ENCODE assay signal across 14 mouse cellular contexts in the genomic region with DNA sequence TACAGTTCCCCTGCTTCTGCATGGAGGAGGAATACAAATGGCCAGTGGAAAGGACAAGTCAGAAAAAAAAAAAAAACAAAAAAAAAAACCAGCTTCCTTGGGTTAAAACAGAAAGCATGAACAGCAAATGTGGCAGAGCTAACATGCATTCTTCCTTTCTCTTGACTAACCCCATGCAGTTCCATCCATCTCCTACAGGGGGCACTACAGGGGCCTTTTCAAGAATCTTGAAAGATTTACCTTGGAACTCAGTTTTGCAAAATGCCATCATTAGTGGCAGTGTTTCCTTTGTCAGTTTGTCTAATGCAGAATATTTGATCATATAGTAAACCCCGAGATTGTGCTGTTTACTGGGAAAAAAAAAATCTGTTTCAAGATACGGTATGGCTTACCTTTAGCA.
A peak's percentile ranks its signal among the peaks of the same experiment; 100 is the strongest.
DNase-seq lines count a peak whose midpoint lies in the region; ATAC-seq and TF ChIP-seq lines count a peak whose summit lies in the region.
"Had no signal": no experiment of that assay in that cellular context is flagged by ENCODE, and none has a peak within 500 bp of the region (broad histone marks: within the 10 kb centered on the region; RNA-seq: fewer than 3 reads in every experiment).

No protein-coding gene starts in this region.

- no peak overlapping the region for H3K9ac ChIP-seq in kidney, embryonic 14.5 days (ENCODE audit: low read depth, low read length)
- H3K9ac ChIP-seq: neural tube, embryonic 13.5 days had no signal

- 86% methylated on average over 2 of the region's 2 CpGs for WGBS in kidney, embryonic 14.5 days

- no peaks in the 10 kb centered on the region for H3K27me3 ChIP-seq in kidney, embryonic 14.5 days (ENCODE audit: control insufficient read depth, insufficient read depth, low read length)
- H3K27me3 ChIP-seq: neural tube, embryonic 13.5 days had no signal

- no peak overlapping the region for H3K4me2 ChIP-seq in kidney, embryonic 14.5 days (replicated peaks; ENCODE audit: low read depth, low read length)
- H3K4me2 ChIP-seq: heart, embryonic 11.5 days; midbrain, embryonic 11.5 days; neural tube, embryonic 13.5 days had no signal

- intact Hi-C loops in left cerebral cortex, postnatal 4 days (cut with DNase I), result no loop called here

- no peaks in the 10 kb centered on the region for H3K9me3 ChIP-seq in kidney, embryonic 14.5 days (ENCODE audit: control insufficient read depth, low read length)
- H3K9me3 ChIP-seq: neural tube, embryonic 13.5 days had no signal

- no peaks in the 10 kb centered on the region for H3K36me3 ChIP-seq in kidney, embryonic 14.5 days (ENCODE audit: control insufficient read depth, insufficient read depth, low read length)
- H3K36me3 ChIP-seq: neural tube, embryonic 13.5 days had no signal

- H3K4me1 ChIP-seq in kidney, embryonic 14.5 days (ENCODE audit: control insufficient read depth, insufficient read depth, low read length), result no peaks in the 10 kb centered on the region
- H3K4me1 ChIP-seq: neural tube, embryonic 13.5 days had no signal

- ATAC-seq in kidney, embryonic 14.5 days (ENCODE audit: low FRiP score, low TSS enrichment), result no peak
- no peak for ATAC-seq in frontal cortex, adult (ENCODE audit: low TSS enrichment)

- DNase-seq in embryo, embryonic 10.5 days (ENCODE audit: low spot score), result peak; percentile 32
- DNase-seq in embryo, embryonic 10 days (ENCODE audit: low spot score), result no peak
- DNase-seq in left cerebral cortex, postnatal 4 days, result peak; percentile 9
- DNase-seq in left cerebral cortex, adult 11 months (ENCODE audit: low spot score), result no peak
- DNase-seq in 3T3-L1 (ENCODE audit: low read depth, low spot score), result peak; percentile 50
- DNase-seq in brain, embryonic 14.5 days (ENCODE audit: low read depth), result peak; percentile 20
- DNase-seq: adrenal gland, adult 2 months; lung, adult 2 months; thymus, postnatal 25 days had no signal

- no peak overlapping the region for H3K27ac ChIP-seq in kidney, embryonic 14.5 days (ENCODE audit: low read depth, low read length)
- H3K27ac ChIP-seq: neural tube, embryonic 13.5 days had no signal

- H3K4me3 ChIP-seq in kidney, embryonic 14.5 days (ENCODE audit: low read length), result no peak overlapping the region
- H3K4me3 ChIP-seq: neural tube, embryonic 13.5 days had no signal

- peak; percentile 38; the same call in 1 of the 2 replicates for TF ChIP-seq CTCF in brain, embryonic 14.5 days (IDR thresholded peaks at IDR 0.05; ENCODE audit: borderline replicate concordance, extremely low read depth, insufficient read depth, insufficient read length)

- TF ChIP-seq POLR2A in brain, embryonic 14.5 days (IDR thresholded peaks at IDR 0.05; ENCODE audit: borderline replicate concordance, extremely low read depth, insufficient read depth, insufficient read length, poor library complexity, severe bottlenecking), result no peak

Comparison
In these comparisons a context has a peak if more than half of its experiments do, and no peak if none do; other contexts are left out.
1. DNase-seq: peak in embryo, embryonic 10.5 days (single experiment), left cerebral cortex, postnatal 4 days (single experiment), 3T3-L1 (single experiment) and brain, embryonic 14.5 days (single experiment); none in embryo, embryonic 10 days (single experiment) and left cerebral cortex, adult 11 months (single experiment).